Mouse (Mus musculus) cerebral cortex, adult 2 months (tissue): ENCODE measurements around the gene Pwwp2b.

Source experiments
- WGBS: fragments of 180-500 bp; shearing (Covaris S2); methylation state at CpG from one replicate; pipeline ENCODE4 v1.1.7; 2018; 5-methylcytosine and 5-hydroxymethylcytosine counted together

Gene Pwwp2b

DNA sequence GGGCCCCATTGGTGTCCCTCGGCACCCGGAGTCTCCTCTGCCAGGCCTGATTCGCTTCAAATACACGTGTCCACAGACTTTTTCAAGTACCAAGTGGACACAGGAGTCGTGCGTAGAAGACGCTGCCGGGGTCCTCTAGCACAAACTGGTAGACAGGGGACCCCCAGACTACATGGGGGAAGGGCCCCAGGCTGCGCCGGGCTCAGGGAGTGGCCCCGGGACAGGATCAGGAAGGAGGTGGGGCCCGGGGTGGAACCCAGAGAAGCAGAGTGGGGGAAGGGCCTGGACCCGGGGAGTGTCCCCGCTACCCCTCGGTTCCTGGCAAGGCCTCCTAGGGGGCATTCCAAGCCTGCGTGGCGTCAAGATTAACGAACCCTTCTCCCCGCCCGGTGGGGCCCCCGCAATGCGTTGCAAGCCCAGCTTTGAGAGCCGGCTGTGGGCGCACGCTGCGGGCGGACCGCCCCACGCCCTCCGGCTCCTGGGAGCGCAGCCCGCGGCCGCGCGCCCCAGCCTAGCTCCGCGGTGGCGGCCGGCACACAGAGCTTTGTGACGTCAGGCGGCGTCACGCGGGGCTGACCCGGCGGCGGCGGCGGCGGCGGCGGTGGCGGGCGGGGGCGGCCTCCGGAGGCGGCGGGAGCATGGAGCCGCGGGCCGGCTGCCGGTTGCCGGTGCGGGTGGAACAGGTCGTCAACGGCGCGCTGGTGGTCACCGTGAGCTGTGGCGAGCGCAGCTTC lies at the start of gene Pwwp2b:
Gene Pwwp2b (plus strand): TSS at position 602 of the 734 bp plus-strand sequence.
- WGBS = under 1% methylated on average over 71 of the region's 72 CpGs

DNA sequence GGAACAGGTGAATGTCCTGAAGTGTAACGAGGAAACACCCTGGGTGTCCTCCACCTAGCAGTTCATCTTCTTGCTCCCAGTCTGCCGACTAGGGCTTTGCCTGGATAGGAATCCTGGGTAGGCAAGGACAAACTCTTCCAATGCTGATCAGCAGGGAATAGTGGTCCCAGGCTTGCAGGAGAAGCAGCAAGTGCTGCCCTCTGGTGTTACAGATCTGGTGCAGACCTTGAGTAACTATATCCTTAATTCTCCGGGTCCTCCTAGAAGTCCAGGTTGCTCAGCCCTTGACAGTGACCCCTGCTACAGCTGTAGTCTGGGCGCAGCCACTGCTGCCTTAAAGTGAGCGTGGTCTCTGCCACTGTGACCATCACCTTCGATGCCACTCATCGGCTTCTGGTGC lies 48.2 kb upstream of the Pwwp2b start:
- WGBS = 26% methylated on average over 7 of the region's 7 CpGs

DNA sequence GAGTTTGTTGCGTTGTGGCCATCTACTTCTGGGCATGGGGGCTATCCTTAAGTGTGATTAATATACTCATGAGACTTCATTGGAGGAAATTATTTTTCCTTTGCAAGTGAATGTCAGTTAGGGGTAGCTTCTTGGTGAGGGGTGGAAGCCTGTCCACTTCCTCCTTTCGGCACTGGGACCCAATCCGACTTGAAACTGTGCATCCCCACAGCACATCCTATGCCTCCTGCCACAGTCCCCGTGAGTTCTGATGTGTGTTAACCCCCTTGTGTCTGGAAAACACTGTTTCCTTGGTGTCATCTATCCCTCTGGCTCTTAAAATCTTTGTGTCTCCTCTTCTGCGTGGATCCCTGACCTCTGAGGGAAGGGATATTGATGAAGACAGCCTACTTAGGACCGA lies 47.1 kb upstream of the Pwwp2b start:
- 66% methylated on average over 6 of the region's 6 CpGs for WGBS

DNA sequence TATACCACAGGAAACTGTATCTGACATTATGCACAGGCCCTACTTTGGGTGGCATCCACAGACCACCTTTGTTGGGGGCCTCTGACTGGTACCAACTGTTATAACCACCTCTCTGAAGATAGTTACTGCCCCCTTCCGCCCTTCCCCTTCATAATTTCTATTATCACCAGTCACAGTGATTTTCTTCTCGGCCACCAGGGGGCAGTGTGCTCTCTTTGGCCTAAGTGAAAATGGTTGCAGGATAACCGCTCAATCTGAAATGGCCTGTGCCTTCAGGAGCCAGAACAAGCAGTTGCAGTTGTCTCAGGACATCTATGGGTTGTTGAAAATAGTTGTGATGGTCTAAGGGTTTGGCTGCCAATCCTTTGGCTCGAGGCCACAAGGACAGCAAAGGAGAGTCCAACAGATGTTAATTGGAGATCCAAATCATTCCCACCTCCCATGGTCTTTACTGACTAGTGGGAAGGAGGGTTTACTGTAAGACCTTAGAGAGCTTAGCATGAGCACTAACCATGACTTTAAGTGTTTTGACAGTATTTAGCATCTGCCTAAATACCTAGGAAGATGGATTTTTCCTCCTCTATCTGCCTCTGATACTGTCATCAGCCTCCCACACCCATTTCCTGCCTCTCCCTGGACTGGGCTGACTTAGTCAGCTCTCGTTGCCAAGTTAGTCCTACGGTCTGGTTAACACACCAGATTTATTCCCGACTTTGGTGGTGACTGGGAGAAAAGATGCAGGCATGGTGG lies 40.1 kb upstream of the Pwwp2b start:
- WGBS = 20% methylated on average over 7 of the region's 7 CpGs

DNA sequence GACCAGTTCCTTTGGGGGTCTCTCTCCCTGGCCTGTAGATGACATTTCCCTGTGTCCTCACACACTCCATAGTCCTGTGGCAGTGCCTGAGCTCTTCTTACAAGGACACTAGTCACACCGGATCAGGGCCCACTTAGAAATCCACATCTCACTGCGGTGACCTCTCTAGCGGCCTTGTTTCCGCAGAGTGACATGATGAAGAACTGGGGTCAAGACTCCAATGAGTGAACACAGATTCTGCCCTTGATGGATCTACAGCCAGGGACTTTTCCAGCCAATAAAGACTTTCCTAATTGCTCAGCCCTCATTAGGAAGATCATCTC lies 39.5 kb upstream of the Pwwp2b start:
- 94% methylated on average over 4 of the region's 4 CpGs for WGBS

DNA sequence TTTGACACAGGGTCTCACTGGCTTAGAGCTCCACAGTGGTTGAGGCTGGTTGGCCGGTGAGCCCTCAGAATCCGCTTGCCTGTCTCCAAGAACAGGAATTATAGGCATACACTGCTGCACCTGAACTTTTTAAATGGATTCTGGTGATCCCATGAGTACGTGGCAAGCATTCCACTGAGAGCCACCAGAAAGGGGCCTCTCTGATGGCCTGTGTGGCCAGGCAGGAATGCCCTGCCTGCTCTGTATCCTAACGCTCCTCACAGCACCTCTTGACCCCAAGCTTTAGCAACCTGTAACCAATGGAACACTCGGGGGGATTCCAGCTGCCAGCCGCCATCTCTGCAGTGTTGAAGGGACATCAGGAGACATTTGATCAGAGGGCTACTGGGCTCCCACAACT lies 36.5 kb upstream of the Pwwp2b start:
- 96% methylated on average over 6 of the region's 6 CpGs for WGBS

DNA sequence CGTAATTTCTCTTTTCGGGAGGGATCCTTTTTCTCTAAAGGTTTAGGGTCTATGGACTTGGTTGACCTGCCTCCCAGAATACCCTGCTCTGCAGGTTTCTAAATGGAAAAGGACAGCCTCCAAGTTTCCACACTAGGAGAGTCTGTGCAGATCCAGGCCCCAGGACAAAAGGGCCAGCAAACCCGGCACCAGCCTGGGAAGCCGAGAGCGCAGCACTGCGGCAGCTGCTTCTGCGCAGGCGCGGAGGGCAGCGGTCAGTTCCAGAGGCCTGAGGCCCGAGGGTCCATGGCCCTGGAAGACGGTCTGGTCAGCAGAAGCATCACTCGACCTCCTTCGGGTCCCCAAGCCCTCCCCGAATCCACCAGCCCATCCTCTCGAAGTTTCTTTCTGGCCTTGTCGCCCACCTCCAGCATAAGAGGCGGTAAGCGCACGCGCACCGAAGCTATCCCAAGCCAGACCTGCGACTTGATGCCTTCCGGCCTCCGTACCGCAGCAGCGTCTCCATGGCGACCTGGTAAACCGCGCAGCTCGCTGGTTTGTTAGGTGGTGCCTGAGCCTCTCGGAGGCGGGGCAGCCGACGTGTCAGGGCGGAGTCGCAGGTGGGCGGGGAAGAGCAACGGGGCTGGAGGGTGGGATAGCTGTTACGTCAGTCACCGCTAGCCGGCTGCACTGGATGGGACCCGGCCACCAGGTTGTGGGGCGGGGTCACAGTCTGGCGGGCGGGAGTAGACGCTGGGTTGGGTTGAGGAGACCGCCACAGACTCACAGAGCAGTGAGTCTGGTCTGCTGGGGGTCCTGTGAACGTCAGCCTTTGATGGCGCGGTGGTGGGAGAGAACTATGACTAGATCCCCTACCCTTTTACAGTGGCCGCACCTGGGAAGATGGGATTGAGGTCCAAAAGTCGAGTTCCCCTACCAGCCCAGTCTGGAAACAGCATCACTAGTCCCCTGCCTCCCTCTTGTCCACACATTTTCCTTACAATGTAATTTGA lies 35.2 kb upstream of the Pwwp2b start, which contains the start of the genes Lrrc27 and Stk32c:
Gene Lrrc27 (plus strand): TSS at position 235 of the 992 bp plus-strand sequence.
Gene Stk32c (minus strand): TSS at position 554 of the 992 bp plus-strand sequence.
- 2% methylated on average over 53 of the region's 53 CpGs for WGBS

DNA sequence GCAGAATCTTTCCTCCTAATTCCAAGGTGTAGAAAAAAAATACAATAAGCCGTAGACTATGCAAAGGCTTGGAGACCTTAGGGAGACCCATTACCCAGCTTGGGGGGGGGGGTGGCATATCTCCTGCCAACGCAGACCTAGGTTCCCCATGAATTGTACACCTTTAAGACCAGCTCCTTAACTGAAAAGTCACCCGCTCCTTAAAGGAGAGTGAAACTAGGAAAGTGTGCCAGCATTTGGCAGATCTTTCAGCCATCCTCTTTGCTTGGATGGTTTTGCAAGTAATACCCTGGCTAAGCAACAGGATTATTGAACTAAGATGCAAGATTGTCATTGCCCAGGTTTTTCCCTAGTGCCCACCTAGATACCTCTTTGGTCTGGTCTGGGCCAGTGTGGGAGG lies 34.5 kb upstream of the Pwwp2b start:
- WGBS = 41% methylated on average over 3 of the region's 3 CpGs

DNA sequence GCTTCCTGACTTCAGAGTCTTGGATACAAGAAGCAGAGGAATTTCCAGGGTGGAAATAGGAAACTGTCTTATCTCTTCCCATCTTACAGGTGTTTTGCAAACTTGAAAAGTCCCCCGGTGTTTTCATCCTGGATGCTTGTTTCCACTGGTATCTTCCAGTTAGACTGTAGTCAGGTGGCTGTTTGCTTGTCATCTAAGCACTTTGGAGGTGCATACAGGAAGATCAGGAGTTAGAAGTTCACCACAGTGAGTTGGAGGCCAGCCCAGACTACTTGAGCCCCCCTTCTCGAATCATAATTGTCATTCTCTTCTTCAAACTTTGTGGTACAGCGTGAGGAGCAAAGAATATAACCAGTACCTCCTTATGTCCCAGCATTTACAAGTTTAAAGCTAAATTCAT lies 34.1 kb upstream of the Pwwp2b start:
- WGBS = 80% methylated on average over 3 of the region's 3 CpGs

DNA sequence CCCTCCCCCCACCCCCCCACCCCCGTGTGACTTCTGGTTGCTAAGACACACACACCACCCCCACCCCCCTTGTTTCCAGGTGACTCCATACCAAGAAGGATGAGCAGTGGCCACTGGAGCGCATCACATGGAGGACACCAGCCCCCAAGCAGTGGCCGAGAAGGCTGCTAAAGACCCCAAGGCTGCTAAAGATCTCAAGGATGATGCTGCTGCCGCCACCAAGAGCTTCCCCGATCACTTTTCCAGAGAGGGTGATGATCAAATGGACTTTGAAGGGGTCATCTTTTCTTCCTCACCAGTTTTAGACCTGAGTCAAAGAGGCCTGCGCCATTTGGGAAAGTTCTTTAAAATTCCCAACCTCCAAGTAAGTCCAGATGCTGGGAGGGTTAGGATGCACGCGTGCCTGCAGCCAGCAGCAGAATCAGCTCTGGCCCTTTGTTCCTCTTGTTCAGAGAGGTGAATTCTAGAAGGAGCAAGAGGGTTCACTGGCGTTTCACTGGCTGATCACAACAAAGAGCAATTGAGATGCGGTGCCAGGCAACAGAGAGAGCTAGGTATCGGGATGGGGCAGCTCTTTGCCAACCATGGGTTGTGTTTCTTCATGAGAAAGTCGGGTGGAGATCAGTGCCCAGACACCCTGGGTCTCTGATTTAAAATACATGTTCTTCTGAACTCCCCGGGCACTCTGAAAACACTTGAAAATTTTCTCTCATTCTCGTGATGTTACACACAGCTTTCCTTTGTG lies 33.5 kb upstream of the Pwwp2b start:
- 79% methylated on average over 14 of the region's 14 CpGs for WGBS

DNA sequence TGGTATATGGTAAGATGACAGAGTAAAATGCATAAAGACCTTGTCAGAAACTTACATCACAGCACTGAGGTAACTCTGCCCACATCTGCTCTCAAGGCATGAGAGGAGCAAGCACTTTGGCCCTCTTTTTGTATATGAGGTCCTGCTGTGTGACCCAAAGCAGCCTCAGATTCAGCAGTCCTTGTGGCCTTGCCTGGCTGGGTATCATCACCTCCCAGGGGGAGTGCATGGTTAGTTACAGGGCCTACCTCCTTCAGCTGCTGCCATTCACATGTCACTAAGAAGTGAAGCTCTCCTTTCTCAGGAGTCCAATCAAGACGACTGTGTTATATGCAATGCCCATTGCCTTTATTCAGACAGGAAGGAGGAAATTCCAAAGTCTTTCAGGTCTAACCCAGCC lies 32.8 kb upstream of the Pwwp2b start:
- WGBS = 69% methylated on average over 1 of the region's 1 CpGs

DNA sequence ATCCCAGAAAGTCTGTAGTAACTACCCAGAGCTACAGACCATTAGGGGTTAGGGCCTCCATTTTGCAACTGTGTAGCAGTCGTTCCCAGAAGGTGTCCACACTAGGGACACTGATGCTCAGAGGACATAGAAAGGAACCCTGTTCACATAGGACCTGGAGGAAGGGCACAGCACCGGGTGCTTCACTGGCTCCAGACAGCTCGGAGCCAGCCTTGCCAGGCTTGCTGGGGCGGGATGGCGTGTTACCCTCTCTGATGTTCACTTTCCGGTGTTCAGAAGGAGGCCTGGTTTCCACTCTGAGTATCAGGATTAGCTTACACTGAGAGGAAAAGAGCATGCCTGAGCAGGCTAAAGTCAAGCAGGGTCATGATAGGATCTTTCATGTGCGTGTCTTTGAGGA lies 32.3 kb upstream of the Pwwp2b start:
- WGBS = 94% methylated on average over 7 of the region's 7 CpGs

DNA sequence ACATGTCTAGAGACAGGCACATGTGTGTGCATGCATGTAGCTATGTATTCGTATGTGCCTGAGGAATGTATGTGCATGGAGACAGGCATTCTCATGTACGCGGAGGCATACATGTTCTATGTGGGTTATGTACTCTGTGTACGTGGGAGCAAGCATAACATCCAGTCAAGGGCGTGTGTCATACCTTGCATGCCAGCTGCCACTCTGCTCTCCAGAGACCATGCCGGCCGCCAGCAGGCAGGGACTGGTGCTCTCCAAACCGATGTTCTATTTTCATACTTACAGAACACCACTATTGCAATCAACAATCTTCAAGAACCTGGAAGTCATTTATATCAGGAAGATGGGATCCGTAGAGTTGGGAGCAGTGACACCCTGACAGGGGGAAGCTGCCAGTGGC lies 31.8 kb upstream of the Pwwp2b start:
- 91% methylated on average over 9 of the region's 9 CpGs for WGBS

DNA sequence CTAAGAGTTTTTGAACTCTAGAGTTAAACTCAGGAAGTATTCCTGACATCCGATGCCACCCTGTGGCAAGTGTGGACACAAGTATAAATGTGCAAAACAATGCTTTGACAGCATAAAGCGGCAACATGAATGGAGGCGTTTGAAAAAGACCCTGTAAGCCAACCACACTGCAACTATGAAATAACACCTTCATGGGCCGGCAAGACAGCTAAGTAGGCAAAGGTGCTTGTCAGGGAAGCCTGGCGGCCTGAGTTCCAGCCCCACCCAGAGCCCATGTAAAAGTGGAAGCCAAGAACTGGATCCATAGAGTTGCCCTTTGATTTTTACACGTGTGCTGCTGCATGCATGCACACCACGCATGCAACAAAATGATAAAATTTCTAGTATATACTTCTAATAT lies 31.2 kb upstream of the Pwwp2b start:
- 83% methylated on average over 7 of the region's 7 CpGs for WGBS

DNA sequence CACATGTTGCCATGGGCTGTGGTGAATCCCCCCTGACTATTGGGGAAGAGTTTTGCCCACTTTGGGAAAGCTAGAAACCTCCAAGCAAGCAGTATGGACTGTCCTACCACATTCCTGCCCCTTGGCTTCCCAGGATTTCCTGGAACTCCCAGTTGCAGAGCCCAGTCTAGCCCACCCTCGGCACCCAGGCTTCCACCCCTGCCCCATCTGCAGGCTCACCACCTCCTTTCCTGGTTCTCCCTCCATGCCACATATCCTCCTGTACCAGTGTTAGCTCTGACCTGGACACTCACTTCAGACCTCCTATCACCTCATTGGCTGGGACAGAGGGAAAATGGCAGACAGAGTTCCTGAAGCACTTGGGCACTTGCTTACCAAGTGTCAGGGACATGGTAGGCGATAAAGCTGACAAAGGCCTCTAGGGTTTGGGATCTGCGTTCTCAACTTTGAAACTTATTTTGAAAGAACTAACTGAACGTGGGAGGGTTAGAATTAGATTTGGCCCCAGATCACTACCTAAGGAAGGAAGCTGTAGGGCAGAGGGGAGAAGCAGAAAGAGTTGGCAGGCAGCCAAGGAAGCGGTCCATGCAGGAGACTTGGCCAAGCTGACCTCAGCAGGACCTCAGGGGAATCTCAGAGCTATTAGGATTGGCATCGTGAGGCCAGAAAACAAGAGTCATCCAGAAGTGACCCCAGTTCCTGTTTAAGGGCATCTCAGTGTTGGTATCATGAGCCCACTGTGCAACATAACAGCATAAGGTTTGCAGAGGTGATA lies 29.5 kb upstream of the Pwwp2b start:
- 61% methylated on average over 6 of the region's 6 CpGs for WGBS

DNA sequence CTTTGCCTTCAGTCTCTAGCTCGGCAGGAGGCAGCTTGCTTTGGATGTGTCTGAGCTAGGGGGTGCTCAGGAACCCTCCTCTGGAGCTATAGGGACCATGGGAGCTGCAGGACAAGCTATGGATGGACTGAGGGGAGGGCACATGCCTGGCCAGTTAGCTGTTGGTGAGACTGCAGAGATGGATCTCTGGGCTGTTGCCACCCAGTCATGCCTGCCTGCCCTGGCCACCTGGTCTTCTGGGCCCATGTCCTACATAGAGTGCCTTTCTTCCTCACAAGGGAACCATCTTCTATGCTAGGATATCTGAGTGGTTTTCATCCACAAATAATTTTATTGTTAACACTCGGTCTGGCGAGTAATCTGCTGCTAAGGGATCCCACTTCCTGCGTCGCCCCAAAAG lies 28.8 kb upstream of the Pwwp2b start:
- 90% methylated on average over 5 of the region's 5 CpGs for WGBS

DNA sequence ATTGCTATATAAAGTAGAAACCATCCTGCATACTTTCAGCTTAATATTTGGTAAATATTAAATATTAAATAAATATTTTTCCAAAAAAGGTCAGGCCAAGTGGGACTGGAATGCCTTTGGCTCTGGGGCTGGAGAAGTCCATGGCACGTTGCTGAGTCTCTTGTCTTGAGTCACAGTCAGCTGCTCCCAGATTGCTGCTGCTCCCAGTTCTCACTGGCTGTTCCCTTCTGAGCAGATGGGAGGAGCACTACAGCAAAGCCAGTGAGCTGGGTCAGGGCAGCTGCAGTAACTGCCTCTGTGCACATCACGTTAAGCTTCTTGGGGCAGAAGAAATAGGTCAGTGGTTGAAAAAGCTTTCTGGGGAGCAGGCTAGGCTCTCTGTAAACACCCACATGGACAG lies 28.0 kb upstream of the Pwwp2b start:
- WGBS = 34% methylated on average over 2 of the region's 2 CpGs

DNA sequence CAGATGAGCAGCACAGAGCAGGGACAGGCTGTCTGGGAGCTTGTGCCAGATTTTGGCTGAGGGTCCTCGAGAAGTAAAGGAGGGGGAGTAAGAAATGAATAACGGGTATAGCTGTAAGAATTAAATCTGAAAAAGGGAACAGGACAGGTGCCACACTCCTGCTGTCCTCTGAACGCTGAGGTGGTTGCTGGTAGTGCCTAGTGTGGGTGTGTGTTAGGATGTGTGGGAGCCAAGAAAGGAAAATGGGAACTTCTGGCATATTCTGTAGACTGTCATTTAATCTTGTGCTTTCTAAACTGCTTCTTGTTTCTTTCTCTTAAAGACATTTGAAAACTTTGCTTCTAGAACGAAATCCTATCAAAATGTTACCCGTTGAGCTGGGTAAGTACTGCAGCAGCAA lies 27.2 kb upstream of the Pwwp2b start:
- WGBS = 44% methylated on average over 5 of the region's 5 CpGs

DNA sequence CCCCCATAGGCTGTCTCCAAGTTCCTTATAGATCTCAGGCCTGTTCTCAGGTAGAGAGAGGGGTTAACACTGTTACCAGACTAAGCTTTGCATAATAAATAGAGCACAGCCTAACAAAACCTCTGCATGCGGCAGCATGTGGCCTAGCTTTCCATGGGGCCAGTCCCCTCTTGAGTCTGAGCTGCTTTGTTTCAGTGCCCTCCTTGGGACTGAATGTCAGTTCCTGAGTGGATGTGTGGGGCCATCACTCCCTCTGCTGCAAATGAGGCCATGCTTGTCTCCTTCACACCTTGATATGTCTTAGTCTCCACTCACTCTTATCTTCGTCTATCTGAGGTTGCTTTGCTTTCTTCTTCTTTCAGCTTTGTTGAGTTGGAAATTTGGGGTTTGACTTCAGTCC lies 26.4 kb upstream of the Pwwp2b start:
- WGBS = 86% methylated on average over 2 of the region's 2 CpGs

DNA sequence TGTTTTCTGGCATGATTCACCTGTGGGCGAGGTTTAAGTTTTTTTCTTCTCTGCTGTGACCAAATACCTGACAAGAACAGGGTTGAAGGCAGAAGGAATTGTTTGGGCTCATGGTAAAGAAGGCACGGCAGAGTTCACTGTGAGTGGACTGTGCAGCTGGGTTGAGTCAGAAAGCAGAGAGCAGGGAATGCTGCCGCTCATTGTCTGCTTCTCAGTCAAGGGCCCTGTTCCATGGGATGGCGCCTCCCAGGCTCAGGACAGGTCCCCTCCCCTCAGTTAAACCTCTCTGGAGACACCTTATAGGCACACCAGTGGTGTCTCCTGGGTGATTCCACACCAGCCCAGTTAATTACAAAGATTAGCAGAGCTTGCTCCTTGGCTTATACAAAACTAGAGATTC lies 25.9 kb upstream of the Pwwp2b start:
- 91% methylated on average over 4 of the region's 4 CpGs for WGBS

DNA sequence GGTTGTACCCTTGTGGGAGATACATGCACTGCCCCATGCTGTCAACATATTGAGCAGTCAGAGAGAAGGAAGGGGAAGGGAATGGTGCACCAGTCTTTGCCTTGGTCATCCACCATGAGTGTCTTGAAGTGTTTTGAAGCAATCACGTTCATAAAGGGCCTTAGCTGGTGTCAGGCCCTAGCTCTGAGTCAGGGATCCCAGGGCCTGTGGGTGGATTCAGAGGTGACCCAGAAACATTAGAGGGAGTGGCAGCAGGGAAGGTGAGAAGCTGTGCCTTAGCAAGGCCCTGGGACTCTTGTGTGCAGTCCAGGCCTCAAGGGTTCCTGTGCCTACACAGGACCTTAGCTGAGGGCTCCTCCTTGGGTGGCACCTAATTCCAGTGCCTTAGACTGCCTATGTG lies 24.2 kb upstream of the Pwwp2b start:
- 80% methylated on average over 1 of the region's 1 CpGs for WGBS
